Mouse (Mus musculus): ENCODE results near the gene Cmtm2a.
"Not testable (repeated sequence)": the region's sequence is repeated elsewhere in the genome, so short reads cannot be mapped to it uniquely, and the experiment has no call there.

- TF ChIP-seq CTCF (conservative IDR thresholded peaks at IDR 0.05; ENCODE audit: low read length); POU5F1 (IDR thresholded peaks at IDR 0.05; ENCODE audit: borderline replicate concordance, low read length): not testable (repeated sequence)
These were observed 8.6 kb upstream of the Cmtm2a start for GRCm38 (mm10) chr8:104301577-104301976.
